Mouse (Mus musculus) heart, embryonic 10.5 days (tissue): ENCODE results near the gene Vegfb. TPM values are rescaled to one million over a fixed set of nuclear protein-coding genes. Genes with fewer than 3 reads are reported as not detected.

Experiments used
- DNase-seq: peaks from one replicate; pipeline ENCODE4 v3.0.0-alpha.2; 2017; ENCODE audit warnings: low spot score
- H3K27ac ChIP-seq: fragments of 300-500 bp; sonication (generic); 2 replicates; pipeline ENCODE4 v1.5.1; 2016; ENCODE audit warnings: mild to moderate bottlenecking
- H3K27me3 ChIP-seq: fragments of 300-500 bp; sonication (generic); 2 replicates; pipeline ENCODE4 v1.6.1; 2016; ENCODE audit warnings: mild to moderate bottlenecking; ENCODE audit not compliant: poor library complexity, insufficient read depth, severe bottlenecking
- H3K36me3 ChIP-seq: fragments of 300-500 bp; sonication (generic); 2 replicates; pipeline ENCODE4 v1.6.1; 2016; ENCODE audit warnings: mild to moderate bottlenecking, moderate library complexity
- H3K4me1 ChIP-seq: fragments of 300-500 bp; sonication (generic); 2 replicates; pipeline ENCODE4 v1.6.1; 2016; ENCODE audit warnings: mild to moderate bottlenecking
- H3K4me3 ChIP-seq: fragments of 300-500 bp; sonication (generic); 2 replicates; pipeline ENCODE4 v1.5.1; 2016; ENCODE audit warnings: mild to moderate bottlenecking, moderate library complexity
- H3K9me3 ChIP-seq: fragments of 300-500 bp; sonication (generic); 2 replicates; pipeline ENCODE4 v1.6.1; 2016; ENCODE audit warnings: mild to moderate bottlenecking, moderate library complexity
- WGBS: fragments of 180-500 bp; shearing (Covaris S2); methylation state at CpG from one replicate; pipeline ENCODE4 v1.1.7; 2016; 5-methylcytosine and 5-hydroxymethylcytosine counted together
- polyA plus RNA-seq: library from polyadenylated mRNA; unstranded; fragments of >200 nt; fragmentation: Nextera tagmentation; extraction: Ambion mirVana; gene quantifications from 2 replicates; pipeline ENCODE4 v1.2.1, GENCODE M21; 2016

Vegfb gene
- polyA plus RNA-seq, 1 experiment from 2014 or later: 53.0 TPM

GRCm38 (mm10) chr19:6985951-6986708 lies 1.3 kb downstream of the Vegfb start:
- Histone ChIP-seq H3K4me3 (peak overlapping the region; percentile 98), H3K36me3 (peaks cover 45% of the 10 kb centered on the region), H3K27me3 (no peaks in the 10 kb centered on the region), H3K9me3 (no peaks in the 10 kb centered on the region), H3K27ac (peak overlapping the region; percentile 98), H3K4me1 (peaks cover 40% of the 10 kb centered on the region)
- WGBS: 67% methylated on average over 10 of the region's 10 CpGs
- DNase-seq: no peak

DNA sequence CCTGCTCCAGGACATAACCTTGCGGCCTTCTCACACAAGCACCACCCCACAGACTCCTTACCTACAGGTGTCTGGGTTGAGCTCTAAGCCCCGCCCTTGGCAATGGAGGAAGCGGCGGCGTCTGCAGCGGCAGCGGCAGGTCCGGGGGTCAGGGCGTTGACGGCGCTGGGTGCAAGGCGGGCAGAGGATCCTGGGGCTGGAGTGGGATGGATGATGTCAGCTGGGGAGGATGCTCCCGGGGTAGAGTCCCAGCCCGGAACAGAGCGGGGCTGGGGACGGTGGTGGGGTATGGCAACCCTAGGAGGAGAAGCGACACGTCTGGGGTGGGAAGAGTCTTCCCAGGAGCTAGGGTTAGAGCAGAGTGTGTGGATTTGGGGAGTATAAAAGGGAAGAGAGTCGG lies 2.2 kb downstream of the Vegfb start:
- no peaks in the 10 kb centered on the region for H3K9me3 ChIP-seq
- DNase-seq: no peak
- WGBS: 83% methylated on average over 19 of the region's 19 CpGs
- H3K27ac ChIP-seq: no peak overlapping the region
- peaks cover 40% of the 10 kb centered on the region for H3K4me1 ChIP-seq
- no peaks in the 10 kb centered on the region for H3K27me3 ChIP-seq
- H3K4me3 ChIP-seq: no peak overlapping the region
- H3K36me3 ChIP-seq: peaks cover 45% of the 10 kb centered on the region

DNA sequence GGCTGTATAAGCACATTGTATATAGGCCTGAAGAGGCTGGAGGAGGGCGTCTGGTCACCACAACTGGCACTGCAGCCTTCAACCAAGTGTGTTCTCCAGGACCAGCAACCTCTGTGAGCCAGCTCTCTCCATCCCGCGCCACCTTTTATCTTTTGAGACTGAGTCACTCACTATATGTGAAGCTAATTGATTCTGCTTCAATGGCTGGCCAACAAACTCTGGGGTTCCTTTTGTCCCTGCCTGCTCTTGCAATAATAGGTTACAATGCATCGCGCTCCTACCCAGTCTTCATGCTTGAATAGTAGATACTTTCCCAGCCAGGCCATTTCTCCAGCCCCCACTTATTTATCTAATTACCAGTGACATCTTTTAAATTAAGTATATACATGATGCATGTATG lies 3.8 kb downstream of the Vegfb start:
- H3K27me3 ChIP-seq: no peaks in the 10 kb centered on the region
- WGBS: 92% methylated on average over 5 of the region's 5 CpGs
- peaks cover 42% of the 10 kb centered on the region for H3K36me3 ChIP-seq
- H3K9me3 ChIP-seq: no peaks in the 10 kb centered on the region
- peaks cover 57% of the 10 kb centered on the region for H3K4me1 ChIP-seq
- no peak overlapping the region for H3K4me3 ChIP-seq
- DNase-seq: no peak
- H3K27ac ChIP-seq: no peak overlapping the region

DNA sequence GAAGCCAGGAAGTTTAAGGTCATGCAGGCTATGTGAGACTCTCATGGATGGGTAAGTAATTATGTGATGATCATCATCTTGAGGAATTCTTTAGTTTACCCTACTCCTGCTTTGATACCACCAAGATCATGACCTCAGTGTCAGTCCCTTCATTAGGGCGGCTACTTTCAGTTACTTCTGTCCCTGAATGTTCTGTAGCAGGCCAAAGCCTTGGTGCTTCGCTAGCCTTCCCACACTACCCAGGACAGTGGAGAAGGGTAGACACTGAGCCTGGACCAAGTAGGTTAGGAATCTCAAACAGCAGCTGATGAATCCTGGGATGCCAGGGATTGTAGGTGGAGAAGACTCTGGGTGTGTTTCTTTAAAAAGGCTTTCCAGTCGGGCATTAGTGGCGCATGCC lies 6.0 kb downstream of the Vegfb start:
- 87% methylated on average over 4 of the region's 4 CpGs for WGBS
- Histone ChIP-seq H3K4me3 (peak overlapping the region; percentile 76; the same call in 1 of the 2 replicates), H3K36me3 (peaks cover 62% of the 10 kb centered on the region), H3K4me1 (peaks cover 57% of the 10 kb centered on the region), H3K9me3 (no peaks in the 10 kb centered on the region), H3K27ac (peak overlapping the region; percentile 96), H3K27me3 (no peaks in the 10 kb centered on the region)
- no peak for DNase-seq

GRCm38 (mm10) chr19:6980381-6981093 lies 6.9 kb downstream of the Vegfb start, which contains the start of gene Fkbp2:
TSS of gene Fkbp2 (minus strand) at chr19:6980501.
- H3K4me1 ChIP-seq: peaks cover 55% of the 10 kb centered on the region
- peak within 1 kb of the TSS; percentile 76 for H3K4me3 ChIP-seq
- H3K9me3 ChIP-seq: no peaks in the 10 kb centered on the region
- peak within 1 kb of the TSS; percentile 96 for H3K27ac ChIP-seq
- H3K27me3 ChIP-seq: no peaks in the 10 kb centered on the region
- DNase-seq: peak; percentile 99
- peaks cover 60% of the 10 kb centered on the region for H3K36me3 ChIP-seq
- WGBS: 1% methylated on average over 38 of the region's 38 CpGs

- Histone ChIP-seq H3K27me3 (no peaks in the 10 kb centered on the region), H3K4me3 (peak overlapping the region; percentile 76), H3K9me3 (no peaks in the 10 kb centered on the region), H3K4me1 (peaks cover 49% of the 10 kb centered on the region), H3K36me3 (peaks cover 52% of the 10 kb centered on the region), H3K27ac (peak overlapping the region; percentile 96)
- WGBS: under 1% methylated on average over 59 of the region's 59 CpGs
- DNase-seq: peak; percentile 100
These were observed 7.7 kb downstream of the Vegfb start for GRCm38 (mm10) chr19:6979486-6980380.

- Histone ChIP-seq H3K36me3 (peaks cover 47% of the 10 kb centered on the region), H3K4me3 (peak overlapping the region; percentile 76), H3K4me1 (peaks cover 52% of the 10 kb centered on the region), H3K9me3 (no peaks in the 10 kb centered on the region), H3K27me3 (no peaks in the 10 kb centered on the region), H3K27ac (peak overlapping the region; percentile 96)
- 6% methylated on average over 11 of the region's 11 CpGs for WGBS
- DNase-seq: peak; percentile 85
These were observed 8.4 kb downstream of the Vegfb start for GRCm38 (mm10) chr19:6979001-6979479.

DNA sequence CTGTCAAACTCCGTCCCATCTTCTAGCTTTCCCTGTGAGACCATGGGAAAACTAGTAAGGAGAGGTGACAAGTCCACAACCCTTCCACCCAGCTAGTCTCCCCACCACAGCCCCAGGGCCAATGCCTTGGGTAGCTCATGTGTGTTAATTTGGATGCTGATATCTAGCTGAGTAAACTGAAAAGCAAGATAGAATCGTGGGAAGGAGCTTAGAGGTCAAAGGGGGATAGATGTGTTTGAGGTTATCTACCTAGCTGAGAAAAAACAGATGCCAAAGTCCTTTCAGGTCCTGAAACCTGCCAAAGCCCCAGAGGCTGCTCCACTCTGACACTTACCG lies 8.8 kb downstream of the Vegfb start:
- no peak for DNase-seq
- Histone ChIP-seq H3K27ac (peak overlapping the region; percentile 96), H3K4me3 (peak overlapping the region; percentile 76), H3K27me3 (no peaks in the 10 kb centered on the region), H3K4me1 (peaks cover 56% of the 10 kb centered on the region), H3K36me3 (peaks cover 42% of the 10 kb centered on the region), H3K9me3 (no peaks in the 10 kb centered on the region)
- 33% methylated on average over 3 of the region's 3 CpGs for WGBS

GRCm38 (mm10) chr19:6977759-6978638 lies 9.5 kb downstream of the Vegfb start:
- H3K27ac ChIP-seq: peak overlapping the region; percentile 37

DNA sequence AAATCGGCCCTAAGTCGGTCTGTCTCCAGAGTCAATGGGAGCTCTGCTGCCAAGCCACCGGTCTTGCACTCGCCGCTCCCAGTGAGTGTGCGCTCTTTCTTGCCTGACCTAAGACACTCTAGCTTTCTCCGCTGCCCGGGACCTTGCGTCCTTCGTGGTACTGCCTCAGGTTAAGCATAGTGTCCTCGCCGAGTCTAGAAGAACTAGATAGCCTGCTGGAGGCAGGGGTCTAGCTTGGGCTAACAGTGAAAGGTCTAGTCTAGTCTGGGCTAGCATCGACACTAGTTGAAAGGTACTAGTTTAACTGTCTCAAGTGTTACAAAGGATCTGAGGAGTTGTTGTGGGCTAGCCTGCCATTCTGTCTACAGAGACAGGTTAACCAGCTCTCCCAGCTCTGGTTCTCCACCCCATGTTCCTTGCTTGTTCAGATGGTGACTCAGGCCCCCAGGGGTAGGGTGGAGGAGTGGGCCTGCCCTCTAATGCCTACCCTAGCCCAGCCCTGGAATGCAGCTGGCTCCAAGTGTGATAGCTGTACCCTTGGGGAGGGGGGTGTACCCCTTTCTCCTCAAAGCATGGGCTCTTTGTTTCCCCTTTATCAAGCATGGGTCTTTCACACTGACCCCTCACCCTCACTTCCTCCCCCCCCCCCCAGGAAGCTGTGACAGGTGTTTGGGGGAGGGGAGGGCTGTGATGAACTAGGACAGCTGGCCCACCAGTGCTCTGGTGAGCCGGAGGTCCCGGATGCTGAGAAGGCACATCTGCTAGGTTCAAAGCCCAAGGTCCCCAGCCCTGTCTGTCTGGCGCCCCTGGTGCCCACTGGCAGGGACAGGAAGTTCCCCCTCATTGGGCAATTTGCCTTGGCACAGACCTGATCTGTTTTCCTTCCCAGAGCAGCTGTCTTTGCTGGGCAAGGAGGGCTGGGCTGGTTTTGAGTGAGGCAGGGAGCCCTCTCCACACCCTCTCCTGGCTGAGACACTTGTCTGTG lies 11.6 kb downstream of the Vegfb start, which contains the start of gene Plcb3:
TSS of gene Plcb3 (minus strand) at position 934 of the 985 bp plus-strand sequence.
- no peaks in the 10 kb centered on the region for H3K27me3 ChIP-seq
- under 1% methylated on average over 16 of the region's 16 CpGs for WGBS
- no peaks in the 10 kb centered on the region for H3K9me3 ChIP-seq
- H3K4me3 ChIP-seq: peak within 1 kb of the TSS; percentile 88
- peaks cover 73% of the 10 kb centered on the region for H3K4me1 ChIP-seq
- peaks cover 25% of the 10 kb centered on the region for H3K36me3 ChIP-seq
- peak; percentile 85 for DNase-seq
- peak within 1 kb of the TSS; percentile 94 for H3K27ac ChIP-seq

More at GRCm38 (mm10) chr19:6977759-6978638, 9.5 kb downstream of the Vegfb start:
- Histone ChIP-seq H3K4me3 (peak overlapping the region; percentile 76), H3K27me3 (no peaks in the 10 kb centered on the region), H3K9me3 (no peaks in the 10 kb centered on the region), H3K4me1 (peaks cover 61% of the 10 kb centered on the region), H3K36me3 (peaks cover 38% of the 10 kb centered on the region)
- no peak for DNase-seq
- 76% methylated on average over 13 of the region's 13 CpGs for WGBS
